Mouse (Mus musculus) Patski (cell line): Measurements from ENCODE around the gene Lce1h. TPM values are rescaled to one million over a fixed set of nuclear protein-coding genes. Genes with fewer than 3 reads are reported as not detected.
A peak's percentile ranks its signal among the peaks of the same experiment; 100 is the strongest.

ENCODE experiments used
- ATAC-seq: fragments of 100-300 bp; one replicate; pipeline ENCODE4 v1.8.0; 2021
- CTCF ChIA-PET: fragments of 350-600 bp; sonication (Branson Sonifier 250); formaldehyde crosslinking; loops from one replicate; lab custom pipeline; 2022; ENCODE audit warnings: inconsistent platforms; lab: Charles Lee
- POLR2A ChIA-PET: fragments of 350-600 bp; sonication (Branson Sonifier 250); formaldehyde crosslinking; loops from one replicate; lab custom pipeline; 2022; ENCODE audit warnings: antibody characterized with exemption, inconsistent platforms; lab: Charles Lee
- DNase-seq: peaks from one replicate; pipeline ENCODE4 v3.0.0-alpha.2; 2011; ENCODE audit warnings: low read depth, low spot score
- H3K27me3 ChIP-seq: fragments of 371-371 bp; one replicate; pipeline ENCODE4 v1.5.1; 2021
- CTCF ChIP-seq: fragments of 100-300 bp; IDR thresholded peaks from one replicate; pipeline ENCODE4 v1.5.1; 2021
- in situ Hi-C: fragments of 300-500 bp; cut with MboI; formaldehyde crosslinking; loops from 3 replicates; pipeline ENCODE4 v1.11.1; 2018; ENCODE audit warnings: low pct_unique_long_range_greater_than_20kb, mixed read lengths
- polyA plus RNA-seq: library from polyadenylated mRNA; unstranded; gene quantifications from one replicate; pipeline ENCODE4 v1.2.3, GENCODE M21; 2021

Lce1h gene
- not detected for polyA plus RNA-seq

DNA sequence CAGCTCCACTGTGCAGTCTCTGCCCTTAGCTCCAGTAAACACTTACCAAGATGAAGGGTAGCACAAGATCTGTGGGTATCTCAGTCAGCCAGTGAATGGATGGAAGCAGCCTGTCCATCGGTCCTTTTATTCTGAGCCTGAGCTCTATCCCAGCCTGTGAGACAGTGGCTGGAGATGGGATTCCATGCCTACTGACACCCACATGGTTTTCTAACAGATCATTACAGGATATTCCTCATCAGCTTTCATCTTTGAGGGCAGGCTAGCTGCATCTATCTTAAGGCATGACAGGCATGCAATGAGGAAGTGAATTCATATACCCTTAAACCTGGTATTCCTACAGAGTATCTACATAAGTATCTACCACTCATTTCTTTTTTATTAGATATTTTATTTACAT, at the start of gene Lce1h:
Gene Lce1h (minus strand): TSS at position 101 of the 400 bp plus-strand sequence.
- ATAC-seq (no peak), DNase-seq (no peak)
- ChIA-PET CTCF (no interaction called here), POLR2A (no interaction called here)
- peaks cover 18% of the 10 kb centered on the region for H3K27me3 ChIP-seq
- in situ Hi-C loops: no loop called here
- no peak for TF ChIP-seq CTCF

DNA sequence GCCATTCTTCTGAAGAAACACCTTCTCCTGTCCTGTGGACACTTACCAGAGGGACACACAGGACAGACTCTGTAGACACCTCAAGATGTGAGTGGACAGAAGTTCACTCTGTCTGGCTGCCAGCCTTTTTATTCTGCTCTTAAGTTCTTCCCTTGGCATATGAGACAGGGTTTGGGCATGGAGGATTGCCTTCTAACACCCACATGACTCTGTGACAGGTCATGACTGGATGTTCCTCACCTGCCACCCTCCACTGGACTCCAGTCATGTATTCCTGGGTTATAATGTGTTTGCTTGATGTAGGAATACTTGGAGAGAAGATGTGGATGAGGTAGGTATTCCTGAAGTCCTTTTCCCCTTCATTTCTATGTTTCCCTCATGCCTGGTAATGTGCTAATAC, 42.9 kb upstream of the Lce1h start, which contains the start of gene Lce1k:
Gene Lce1k (minus strand): TSS at position 101 of the 400 bp plus-strand sequence.
- H3K27me3 ChIP-seq: peaks cover 11% of the 10 kb centered on the region
- POLR2A ChIA-PET: no interaction called here
- TF ChIP-seq CTCF: no peak
- no peak for DNase-seq
- ATAC-seq: no peak
- CTCF ChIA-PET: no interaction called here
- in situ Hi-C loops: no loop called here

DNA sequence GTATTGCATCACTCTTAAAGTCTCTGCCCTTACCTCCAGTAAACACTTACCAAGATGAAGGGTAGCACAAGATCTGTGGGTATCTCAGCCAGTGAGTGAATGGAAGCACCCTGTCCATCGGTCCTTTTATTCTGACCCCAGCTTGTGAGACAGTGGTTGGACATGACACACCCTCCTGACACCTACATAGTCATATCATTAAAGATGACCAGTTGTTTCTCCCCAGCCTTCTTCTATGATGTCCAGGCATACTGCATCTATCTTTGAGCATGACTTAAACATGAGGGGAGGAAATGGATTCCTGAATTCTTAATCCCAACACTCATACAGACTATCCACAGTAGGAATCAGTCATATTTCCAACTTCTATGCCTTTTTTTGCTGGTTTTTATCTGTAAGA, 25.5 kb upstream of the Lce1h start, which contains the start of gene Lce1j:
Gene Lce1j (minus strand): TSS at position 101 of the 400 bp plus-strand sequence.
- ATAC-seq: no peak
- ChIA-PET CTCF (no interaction called here), POLR2A (no interaction called here)
- in situ Hi-C loops: no loop called here
- no peak for DNase-seq
- TF ChIP-seq CTCF: no peak
- peaks cover 3% of the 10 kb centered on the region for H3K27me3 ChIP-seq

- no peak for TF ChIP-seq CTCF
- ATAC-seq: no peak
- CTCF ChIA-PET: no interaction called here
- POLR2A ChIA-PET: no interaction called here
- no peak for DNase-seq
- H3K27me3 ChIP-seq: peaks cover 18% of the 10 kb centered on the region
- in situ Hi-C loops: loop anchor here (10.0 kb wide), 1 partner anchor 634 kb away; the partner anchor contains the start of gene Lelp1
These were observed 13.9 kb upstream of the Lce1h start, which contains the start of gene Lce1i for GRCm38 (mm10) chr3:92778799-92779198. TSS of gene Lce1i (minus strand) at chr3:92778899.

- ChIA-PET CTCF (interaction anchor here (1.5 kb wide), 1 partner anchor 20 kb away, joined by 3 read pairs; the partner anchor contains the start of gene Lce1g), POLR2A (no interaction called here)
- in situ Hi-C loops: loop anchor here (10.0 kb wide), 1 partner anchor 627 kb away; the partner anchor contains the start of gene Lelp1
- peak; percentile 58 for TF ChIP-seq CTCF
- H3K27me3 ChIP-seq: peaks cover 32% of the 10 kb centered on the region
- no peak for ATAC-seq
- DNase-seq: no peak
These were observed 6.7 kb upstream of the Lce1h start for GRCm38 (mm10) chr3:92771573-92771972.

DNA sequence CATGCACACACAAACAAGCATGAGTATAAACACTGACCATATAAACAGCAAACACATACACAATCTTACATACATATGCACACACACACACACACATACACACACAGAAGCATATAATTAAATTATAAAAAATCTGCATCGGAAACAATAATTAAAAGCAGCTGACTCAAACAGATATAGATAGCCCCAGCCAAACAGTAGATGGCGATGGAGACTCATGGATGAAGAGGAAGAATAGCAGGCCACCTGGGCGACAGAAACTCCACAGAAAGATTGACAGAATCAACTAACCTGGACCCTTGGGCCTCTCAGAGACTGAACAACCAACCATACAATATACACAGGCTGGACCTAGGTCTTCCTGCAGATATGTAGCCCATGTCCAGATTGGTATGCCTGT, 11.7 kb downstream of the Lce1h start:
- no peak for ATAC-seq

GRCm38 (mm10) chr3:92752238-92752637, 12.6 kb downstream of the Lce1h start, which contains the start of gene Lce1g:
TSS of gene Lce1g (minus strand) at chr3:92752338.
- POLR2A ChIA-PET: no interaction called here
- DNase-seq (no peak), ATAC-seq (no peak)
- CTCF ChIA-PET: interaction anchor here (1.5 kb wide), 1 partner anchor 20 kb away, joined by 3 read pairs; no protein-coding TSS in a partner anchor
- peaks cover 15% of the 10 kb centered on the region for H3K27me3 ChIP-seq
- no peak for TF ChIP-seq CTCF
- in situ Hi-C loops: no loop called here

More for the DNA sequence above, 11.7 kb downstream of the Lce1h start:
- peak; percentile 21 for TF ChIP-seq CTCF
- in situ Hi-C loops: no loop called here
- POLR2A ChIA-PET: no interaction called here
- H3K27me3 ChIP-seq: peaks cover 15% of the 10 kb centered on the region
- CTCF ChIA-PET: no interaction called here
- DNase-seq: no peak

- in situ Hi-C loops: no loop called here
- ATAC-seq (no peak), DNase-seq (no peak)
- peaks cover 11% of the 10 kb centered on the region for H3K27me3 ChIP-seq
- no peak for TF ChIP-seq CTCF
- ChIA-PET CTCF (no interaction called here), POLR2A (no interaction called here)
These were observed 25.9 kb downstream of the Lce1h start, which contains the start of gene Gm38119 for GRCm38 (mm10) chr3:92738996-92739395. TSS of gene Gm38119 (minus strand) at chr3:92739096.

DNA sequence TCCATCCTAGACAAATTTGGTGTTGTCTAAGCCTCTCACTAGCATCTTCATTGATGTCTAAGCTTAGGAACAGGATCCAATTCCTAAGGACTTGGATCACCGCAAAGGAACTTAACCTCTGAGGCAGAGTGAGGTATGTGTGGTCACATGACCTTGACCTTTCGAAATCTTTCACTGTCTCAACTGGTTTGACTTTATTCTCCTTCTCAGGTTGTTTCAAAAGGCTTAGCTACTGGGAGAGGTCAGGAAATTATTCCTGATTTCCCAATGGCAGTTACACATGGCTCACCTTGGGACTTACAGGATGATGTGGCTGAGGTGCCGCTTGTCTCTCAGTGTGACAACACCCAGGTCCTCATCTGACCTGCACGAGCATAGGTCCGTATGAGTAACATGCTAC, 42.2 kb downstream of the Lce1h start:
- H3K27me3 ChIP-seq: peaks cover 3% of the 10 kb centered on the region
- ATAC-seq (no peak), DNase-seq (no peak)
- in situ Hi-C loops: no loop called here
- TF ChIP-seq CTCF: no peak
- POLR2A ChIA-PET: no interaction called here
- CTCF ChIA-PET: no interaction called here

GRCm38 (mm10) chr3:92720250-92720649, 44.6 kb downstream of the Lce1h start, which contains the start of gene Lce1f:
TSS of gene Lce1f (minus strand) at chr3:92720350.
- ATAC-seq (no peak), DNase-seq (no peak)
- in situ Hi-C loops: no loop called here
- CTCF ChIA-PET: no interaction called here
- POLR2A ChIA-PET: no interaction called here
- H3K27me3 ChIP-seq: peaks cover 3% of the 10 kb centered on the region
- TF ChIP-seq CTCF: no peak

DNA sequence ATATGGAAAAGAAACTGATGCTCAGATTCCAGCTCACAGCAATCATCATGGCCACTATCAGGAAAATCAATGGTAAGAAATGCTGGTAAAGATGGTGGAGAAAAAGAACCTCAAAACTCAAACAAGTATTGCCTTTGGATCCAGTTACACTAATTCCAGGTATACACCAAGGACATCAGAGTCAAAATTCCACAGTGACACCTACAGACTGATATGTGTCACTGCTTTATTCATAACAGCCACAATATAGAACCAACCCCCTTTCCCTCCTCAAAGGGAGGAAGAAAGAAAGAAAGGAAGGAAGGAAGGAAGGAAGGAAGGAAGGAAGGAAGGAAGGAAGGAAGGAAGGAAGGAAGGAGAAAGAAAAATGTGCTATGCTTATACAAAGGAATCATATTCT, 49.7 kb downstream of the Lce1h start:
- POLR2A ChIA-PET: no interaction called here

More for the DNA sequence above, 49.7 kb downstream of the Lce1h start:
- H3K27me3 ChIP-seq: peaks cover 4% of the 10 kb centered on the region
- in situ Hi-C loops: no loop called here
- DNase-seq (no peak), ATAC-seq (peak; percentile 57)
- TF ChIP-seq CTCF: peak; percentile 15
- CTCF ChIA-PET: interaction anchor here (1.1 to 1.4 kb wide), 2 partner anchors 11 to 14 kb away, joined by 3 read pairs; no protein-coding TSS in a partner anchor

Other genes with a start within 250 kb of the Lce1h start
- gene 2310046K23Rik, start 230.6 kb downstream of the Lce1h start, polyA plus RNA-seq: not detected
- gene Ivl, start 191.3 kb downstream of the Lce1h start, polyA plus RNA-seq: not detected
- not detected for gene Smcp, start 176.1 kb downstream of the Lce1h start, polyA plus RNA-seq
- not detected for gene 2210017I01Rik, start 157.6 kb downstream of the Lce1h start, polyA plus RNA-seq
- gene Lce6a, start 143.4 kb downstream of the Lce1h start, polyA plus RNA-seq: not detected
- not detected for gene Lce1a1, start 116.8 kb downstream of the Lce1h start, polyA plus RNA-seq
- not detected for gene Lce1b, start 108.1 kb downstream of the Lce1h start, polyA plus RNA-seq
- not detected for gene Lce1a2, start 94.8 kb downstream of the Lce1h start, polyA plus RNA-seq
- gene Lce1c, start 85.8 kb downstream of the Lce1h start, polyA plus RNA-seq: not detected
- gene Lce1d, start 77.9 kb downstream of the Lce1h start, polyA plus RNA-seq: not detected
- gene Lce1e, start 56.0 kb downstream of the Lce1h start, polyA plus RNA-seq: not detected
- not detected for gene Lce1f, start 44.7 kb downstream of the Lce1h start, polyA plus RNA-seq
- gene Gm38119, start 26.0 kb downstream of the Lce1h start, polyA plus RNA-seq: not detected
- not detected for gene Lce1g, start 12.7 kb downstream of the Lce1h start, polyA plus RNA-seq
- not detected for gene Lce1i, start 13.8 kb upstream of the Lce1h start, polyA plus RNA-seq
- gene Lce1j, start 25.4 kb upstream of the Lce1h start, polyA plus RNA-seq: not detected
- gene Lce1k, start 42.8 kb upstream of the Lce1h start, polyA plus RNA-seq: not detected
- gene Kprp, start 62.2 kb upstream of the Lce1h start, polyA plus RNA-seq: not detected
- not detected for gene Lce1l, start 86.2 kb upstream of the Lce1h start, polyA plus RNA-seq
- gene 2310050C09Rik, start 105.2 kb upstream of the Lce1h start, polyA plus RNA-seq: not detected
- 0.54 TPM for gene Lce3a, start 161.2 kb upstream of the Lce1h start, polyA plus RNA-seq
- not detected for gene Lce3b, start 167.9 kb upstream of the Lce1h start, polyA plus RNA-seq
- 2.1 TPM for gene Lce3c, start 179.4 kb upstream of the Lce1h start, polyA plus RNA-seq
- 1.1 TPM for gene Lce3d, start 192.3 kb upstream of the Lce1h start, polyA plus RNA-seq
- gene Lce3e, start 202.0 kb upstream of the Lce1h start, polyA plus RNA-seq: not detected
- not detected for gene Lce3f, start 227.2 kb upstream of the Lce1h start, polyA plus RNA-seq